Mouse (Mus musculus) C2C12 (cell line): ENCODE data around the gene Ccdc93. TPM values are rescaled to one million over a fixed set of nuclear protein-coding genes. Genes with fewer than 3 reads are reported as not detected.

ENCODE experiments used
- H3K27me3 ChIP-seq: one replicate; pipeline ENCODE4 v1.6.1; 2011; ENCODE audit not compliant: control insufficient read depth, insufficient read depth, insufficient read length
- H3K36me3 ChIP-seq: one replicate; pipeline ENCODE4 v1.6.1; 2011; ENCODE audit not compliant: control insufficient read depth, insufficient read depth
- H3K4me3 ChIP-seq: one replicate; pipeline ENCODE4 v1.5.1; 2011; ENCODE audit warnings: mild to moderate bottlenecking, control low read depth; ENCODE audit not compliant: poor library complexity, insufficient read depth, severe bottlenecking
- H3K79me2 ChIP-seq: one replicate; pipeline ENCODE4 v1.6.1; 2011; ENCODE audit not compliant: control insufficient read depth, insufficient read depth
- H3K79me3 ChIP-seq: one replicate; pipeline ENCODE4 v1.6.1; 2011; ENCODE audit warnings: low read depth, control low read depth
- H3ac ChIP-seq: one replicate; pipeline ENCODE3; 2011; ENCODE audit warnings: low read depth; ENCODE audit not compliant: control insufficient read depth, insufficient read length
- CEBPB ChIP-seq: IDR thresholded peaks from one replicate; pipeline ENCODE4 v1.6.1; 2011; ENCODE audit warnings: low read depth, mild to moderate bottlenecking, control low read depth, moderate library complexity
- CTCF ChIP-seq: IDR thresholded peaks from one replicate; pipeline ENCODE4 v1.5.1; 2011; ENCODE audit not compliant: control insufficient read depth, insufficient read depth, insufficient read length
- FOSL1 ChIP-seq: IDR thresholded peaks from one replicate; pipeline ENCODE4 v1.8.0; 2011; ENCODE audit warnings: mild to moderate bottlenecking, low read length; ENCODE audit not compliant: poor library complexity, insufficient read depth, severe bottlenecking
- MAX ChIP-seq: IDR thresholded peaks from one replicate; pipeline ENCODE4 v1.6.1; 2011; ENCODE audit warnings: mild to moderate bottlenecking, control low read depth
- MYOD1 ChIP-seq: IDR thresholded peaks from one replicate; pipeline ENCODE4 v1.6.1; 2011; ENCODE audit warnings: low read depth; ENCODE audit not compliant: control insufficient read depth, insufficient read length
- MYOG ChIP-seq: IDR thresholded peaks from one replicate; pipeline ENCODE4 v1.6.1; 2011; ENCODE audit not compliant: control insufficient read depth, insufficient read length; ENCODE audit errors: extremely low read depth
- USF1 ChIP-seq: IDR thresholded peaks from one replicate; pipeline ENCODE4 v1.6.1; 2011; ENCODE audit warnings: low read depth, mild to moderate bottlenecking, control low read depth, moderate library complexity
- polyA plus RNA-seq: library from polyadenylated mRNA; unstranded; fragments of >200 nt; fragmentation: generic; extraction: Trizol; gene quantifications from one replicate; pipeline ENCODE4 v1.2.1, GENCODE M21; 2012; ENCODE audit warnings: missing spikeins

Gene Ccdc93
- polyA plus RNA-seq, 1 experiment: 8.4 TPM

GRCm38 (mm10) chr1:121398986-121399881 is 31.6 kb upstream of the Ccdc93 start:
- no peak for TF ChIP-seq MYOG
- TF ChIP-seq CTCF: no peak
- TF ChIP-seq FOSL1: no peak
- no peak for TF ChIP-seq USF1
- TF ChIP-seq CEBPB: no peak
- TF ChIP-seq MYOD1: no peak
- no peak for TF ChIP-seq MAX

GRCm38 (mm10) chr1:121400243-121400642 is 30.6 kb upstream of the Ccdc93 start:
- Histone ChIP-seq H3ac (no peak overlapping the region), H3K27me3 (no peaks in the 10 kb centered on the region), H3K79me3 (no peaks in the 10 kb centered on the region), H3K4me3 (no peak overlapping the region), H3K79me2 (no peaks in the 10 kb centered on the region), H3K36me3 (no peaks in the 10 kb centered on the region)
- TF ChIP-seq MYOD1: no peak
- no peak for TF ChIP-seq MYOG
- no peak for TF ChIP-seq USF1
- peak; percentile 57 for TF ChIP-seq CTCF

More at GRCm38 (mm10) chr1:121398986-121399881, 31.6 kb upstream of the Ccdc93 start:
- H3K27me3 ChIP-seq: no peaks in the 10 kb centered on the region
- H3K4me3 ChIP-seq: no peak overlapping the region
- H3K79me3 ChIP-seq: no peaks in the 10 kb centered on the region
- no peaks in the 10 kb centered on the region for H3K36me3 ChIP-seq
- H3ac ChIP-seq: no peak overlapping the region
- no peaks in the 10 kb centered on the region for H3K79me2 ChIP-seq

GRCm38 (mm10) chr1:121419084-121419483 is 11.8 kb upstream of the Ccdc93 start:
- H3K79me2 ChIP-seq: no peaks in the 10 kb centered on the region
- TF ChIP-seq MYOG (no peak), CTCF (no peak), MAX (no peak), CEBPB (no peak), FOSL1 (no peak), USF1 (no peak), MYOD1 (no peak)
- no peak overlapping the region for H3K4me3 ChIP-seq
- H3K27me3 ChIP-seq: peaks cover 6% of the 10 kb centered on the region
- no peak overlapping the region for H3ac ChIP-seq
- H3K36me3 ChIP-seq: no peaks in the 10 kb centered on the region
- no peaks in the 10 kb centered on the region for H3K79me3 ChIP-seq

- H3K4me3 ChIP-seq: no peak overlapping the region
- no peaks in the 10 kb centered on the region for H3K36me3 ChIP-seq
- H3K27me3 ChIP-seq: peaks cover 6% of the 10 kb centered on the region
- no peak for TF ChIP-seq MYOD1
- no peak for TF ChIP-seq CEBPB
- TF ChIP-seq CTCF: no peak
- TF ChIP-seq USF1: no peak
- TF ChIP-seq MAX: no peak
- no peak for TF ChIP-seq FOSL1
- no peak for TF ChIP-seq MYOG
- H3K79me2 ChIP-seq: no peaks in the 10 kb centered on the region
- H3ac ChIP-seq: no peak overlapping the region
- H3K79me3 ChIP-seq: no peaks in the 10 kb centered on the region
These were observed 11.1 kb upstream of the Ccdc93 start for GRCm38 (mm10) chr1:121419569-121420265.

- peaks cover 11% of the 10 kb centered on the region for H3K79me3 ChIP-seq
- H3ac ChIP-seq: no peak overlapping the region
- H3K27me3 ChIP-seq: no peaks in the 10 kb centered on the region
- peaks cover 21% of the 10 kb centered on the region for H3K79me2 ChIP-seq
- TF ChIP-seq MYOD1 (no peak), FOSL1 (no peak), CTCF (no peak), CEBPB (no peak), MYOG (no peak), USF1 (no peak), MAX (no peak)
- peak overlapping the region; percentile 82 for H3K4me3 ChIP-seq
- H3K36me3 ChIP-seq: no peaks in the 10 kb centered on the region
These were observed 489 bp upstream of the Ccdc93 start for GRCm38 (mm10) chr1:121430183-121430937.
